Mouse (Mus musculus): ENCODE results near the gene Mrap2.

The Mrap2 gene

GRCm38 (mm10) chr9:87178534-87178933 lies 34.4 kb downstream of the Mrap2 start:
- DNase-seq (ENCODE audit: low read depth), result peak; percentile 22

GRCm38 (mm10) chr9:87182231-87182630 lies 38.1 kb downstream of the Mrap2 start:
- no peak for DNase-seq (ENCODE audit: low read depth)

- DNase-seq (ENCODE audit: low read depth), result no peak
Measured at GRCm38 (mm10) chr9:87187336-87187735, 43.2 kb downstream of the Mrap2 start.

GRCm38 (mm10) chr9:87193721-87194120 lies 49.6 kb downstream of the Mrap2 start:
- no peak for DNase-seq (ENCODE audit: low read depth)

- DNase-seq (ENCODE audit: low read depth), result no peak
Measured at GRCm38 (mm10) chr9:87197277-87197676, 53.2 kb downstream of the Mrap2 start.

GRCm38 (mm10) chr9:87198036-87198435 lies 53.9 kb downstream of the Mrap2 start:
- no peak for DNase-seq (ENCODE audit: low read depth)

- DNase-seq (ENCODE audit: low read depth), result no peak
Measured at GRCm38 (mm10) chr9:87200426-87200825, 56.3 kb downstream of the Mrap2 start.

- no peak for DNase-seq (ENCODE audit: low read depth)
Measured at GRCm38 (mm10) chr9:87200919-87201318, 56.8 kb downstream of the Mrap2 start.

GRCm38 (mm10) chr9:87202431-87202830 lies 58.3 kb downstream of the Mrap2 start:
- DNase-seq (ENCODE audit: low read depth), result no peak

- no peak for DNase-seq (ENCODE audit: low read depth)
Measured at GRCm38 (mm10) chr9:87210830-87211339, 66.8 kb downstream of the Mrap2 start.

- DNase-seq (ENCODE audit: low read depth), result no peak
Measured at GRCm38 (mm10) chr9:87213204-87213603, 69.1 kb downstream of the Mrap2 start.

Data from induced T-regulatory cell, adult 2 months (primary cell).